Mouse (Mus musculus) C2C12 (cell line): ENCODE data around the gene Acer2. TPM values are rescaled to one million over a fixed set of nuclear protein-coding genes. Genes with fewer than 3 reads are reported as not detected.
A peak's percentile ranks its signal among the peaks of the same experiment; 100 is the strongest.

Experiments
- H3K27me3 ChIP-seq: one replicate; pipeline ENCODE4 v1.6.1; 2011; ENCODE audit not compliant: control insufficient read depth, insufficient read depth, insufficient read length
- H3K36me3 ChIP-seq: one replicate; pipeline ENCODE4 v1.6.1; 2011; ENCODE audit not compliant: control insufficient read depth, insufficient read depth
- H3K4me3 ChIP-seq: one replicate; pipeline ENCODE4 v1.5.1; 2011; ENCODE audit warnings: mild to moderate bottlenecking, control low read depth; ENCODE audit not compliant: poor library complexity, insufficient read depth, severe bottlenecking
- H3K79me2 ChIP-seq: one replicate; pipeline ENCODE4 v1.6.1; 2011; ENCODE audit not compliant: control insufficient read depth, insufficient read depth
- H3K79me3 ChIP-seq: one replicate; pipeline ENCODE4 v1.6.1; 2011; ENCODE audit warnings: low read depth, control low read depth
- H3ac ChIP-seq: one replicate; pipeline ENCODE3; 2011; ENCODE audit warnings: low read depth; ENCODE audit not compliant: control insufficient read depth, insufficient read length
- CEBPB ChIP-seq: IDR thresholded peaks from one replicate; pipeline ENCODE4 v1.6.1; 2011; ENCODE audit warnings: low read depth, mild to moderate bottlenecking, control low read depth, moderate library complexity
- CTCF ChIP-seq: IDR thresholded peaks from one replicate; pipeline ENCODE4 v1.5.1; 2011; ENCODE audit not compliant: control insufficient read depth, insufficient read depth, insufficient read length
- FOSL1 ChIP-seq: IDR thresholded peaks from one replicate; pipeline ENCODE4 v1.8.0; 2011; ENCODE audit warnings: mild to moderate bottlenecking, low read length; ENCODE audit not compliant: poor library complexity, insufficient read depth, severe bottlenecking
- MAX ChIP-seq: IDR thresholded peaks from one replicate; pipeline ENCODE4 v1.6.1; 2011; ENCODE audit warnings: mild to moderate bottlenecking, control low read depth
- MYOD1 ChIP-seq: IDR thresholded peaks from one replicate; pipeline ENCODE4 v1.6.1; 2011; ENCODE audit warnings: low read depth; ENCODE audit not compliant: control insufficient read depth, insufficient read length
- MYOG ChIP-seq: IDR thresholded peaks from one replicate; pipeline ENCODE4 v1.6.1; 2011; ENCODE audit not compliant: control insufficient read depth, insufficient read length; ENCODE audit errors: extremely low read depth
- USF1 ChIP-seq: IDR thresholded peaks from one replicate; pipeline ENCODE4 v1.6.1; 2011; ENCODE audit warnings: low read depth, mild to moderate bottlenecking, control low read depth, moderate library complexity
- polyA plus RNA-seq: library from polyadenylated mRNA; unstranded; fragments of >200 nt; fragmentation: generic; extraction: Trizol; gene quantifications from one replicate; pipeline ENCODE4 v1.2.1, GENCODE M21; 2012; ENCODE audit warnings: missing spikeins

The Acer2 gene
- polyA plus RNA-seq, 1 experiment = 0.08 TPM

GRCm38 (mm10) chr4:86930636-86931456, 56.6 kb downstream of the Acer2 start:
- peaks cover 6% of the 10 kb centered on the region for H3K27me3 ChIP-seq
- no peak for TF ChIP-seq CTCF
- TF ChIP-seq FOSL1 = no peak
- TF ChIP-seq MYOG = no peak
- TF ChIP-seq USF1 = no peak
- no peak for TF ChIP-seq MAX
- no peak for TF ChIP-seq CEBPB
- TF ChIP-seq MYOD1 = no peak
- H3ac ChIP-seq = no peak overlapping the region
- no peaks in the 10 kb centered on the region for H3K36me3 ChIP-seq
- H3K79me3 ChIP-seq = no peaks in the 10 kb centered on the region
- no peak overlapping the region for H3K4me3 ChIP-seq
- H3K79me2 ChIP-seq = no peaks in the 10 kb centered on the region

GRCm38 (mm10) chr4:86933026-86933425, 58.8 kb downstream of the Acer2 start:
- no peak overlapping the region for H3ac ChIP-seq
- H3K79me2 ChIP-seq = no peaks in the 10 kb centered on the region
- no peaks in the 10 kb centered on the region for H3K36me3 ChIP-seq
- H3K79me3 ChIP-seq = no peaks in the 10 kb centered on the region
- H3K4me3 ChIP-seq = no peak overlapping the region
- H3K27me3 ChIP-seq = peaks cover 6% of the 10 kb centered on the region
- TF ChIP-seq CTCF (no peak), USF1 (no peak), FOSL1 (no peak), MAX (no peak), MYOG (no peak), CEBPB (no peak), MYOD1 (no peak)

GRCm38 (mm10) chr4:86936217-86936616, 62.0 kb downstream of the Acer2 start:
- Histone ChIP-seq H3K27me3 (no peaks in the 10 kb centered on the region), H3K79me3 (no peaks in the 10 kb centered on the region), H3K79me2 (no peaks in the 10 kb centered on the region), H3K4me3 (no peak overlapping the region), H3ac (no peak overlapping the region), H3K36me3 (no peaks in the 10 kb centered on the region)
- TF ChIP-seq MAX = no peak
- TF ChIP-seq USF1 = peak; percentile 64

GRCm38 (mm10) chr4:86936706-86937105, 62.5 kb downstream of the Acer2 start:
- TF ChIP-seq USF1 (no peak), FOSL1 (no peak), CEBPB (no peak)
- Histone ChIP-seq H3K4me3 (no peak overlapping the region), H3K79me2 (no peaks in the 10 kb centered on the region), H3K79me3 (no peaks in the 10 kb centered on the region), H3ac (no peak overlapping the region), H3K36me3 (no peaks in the 10 kb centered on the region), H3K27me3 (no peaks in the 10 kb centered on the region)

- Histone ChIP-seq H3K27me3 (peaks cover 3% of the 10 kb centered on the region), H3K79me2 (no peaks in the 10 kb centered on the region), H3K79me3 (no peaks in the 10 kb centered on the region), H3K4me3 (no peak overlapping the region), H3K36me3 (no peaks in the 10 kb centered on the region), H3ac (no peak overlapping the region)
- TF ChIP-seq USF1 = no peak
- TF ChIP-seq MAX = no peak
- TF ChIP-seq CTCF = no peak
- no peak for TF ChIP-seq FOSL1
- no peak for TF ChIP-seq MYOG
- no peak for TF ChIP-seq MYOD1
- TF ChIP-seq CEBPB = no peak
Observed at GRCm38 (mm10) chr4:86942656-86943055, 68.5 kb downstream of the Acer2 start.

GRCm38 (mm10) chr4:86943296-86943695, 69.1 kb downstream of the Acer2 start:
- no peaks in the 10 kb centered on the region for H3K79me2 ChIP-seq
- H3K36me3 ChIP-seq = no peaks in the 10 kb centered on the region
- TF ChIP-seq MYOD1 = no peak
- TF ChIP-seq CEBPB = no peak
- TF ChIP-seq USF1 = no peak
- no peak for TF ChIP-seq MYOG
- TF ChIP-seq FOSL1 = no peak
- no peak for TF ChIP-seq CTCF
- TF ChIP-seq MAX = no peak
- peaks cover 3% of the 10 kb centered on the region for H3K27me3 ChIP-seq
- no peak overlapping the region for H3K4me3 ChIP-seq
- no peak overlapping the region for H3ac ChIP-seq
- no peaks in the 10 kb centered on the region for H3K79me3 ChIP-seq
